Mouse (Mus musculus): ENCODE data around the gene Hspbp1. TPM values are rescaled to one million over a fixed set of nuclear protein-coding genes. Genes with fewer than 3 reads are reported as not detected.

Hspbp1 gene
- polyA plus RNA-seq, 1 experiment from 2014 or later: 45.6 TPM

GRCm38 (mm10) chr7:4671956-4672355 is 12.9 kb downstream of the Hspbp1 start:
- no peak for TF ChIP-seq CTCF (IDR thresholded peaks at IDR 0.05; ENCODE audit: low read depth)
- WGBS: 55% methylated on average over 4 of the region's 4 CpGs
- H3K4me3 ChIP-seq (ENCODE audit: low read depth, low read length): no peak overlapping the region
- no peak for ATAC-seq
- no peaks in the 10 kb centered on the region; the same call in 1 of the 2 replicates for H3K4me1 ChIP-seq (replicated peaks; ENCODE audit: control insufficient read depth, insufficient read depth, low read length)
- H3K9ac ChIP-seq (ENCODE audit: low read depth, low read length): no peak overlapping the region
- H3K27ac ChIP-seq (ENCODE audit: low read depth, low read length): no peak overlapping the region
- no peak overlapping the region for H3K4me2 ChIP-seq (replicated peaks; ENCODE audit: low read depth)
- peaks cover 19% of the 10 kb centered on the region; the same call in 1 of the 2 replicates for H3K36me3 ChIP-seq (ENCODE audit: control insufficient read depth, insufficient read depth)
- no peaks in the 10 kb centered on the region for H3K27me3 ChIP-seq (replicated peaks; ENCODE audit: control insufficient read depth, insufficient read depth, low read length)
- H3K9me3 ChIP-seq (ENCODE audit: control insufficient read depth): no peaks in the 10 kb centered on the region

DNA sequence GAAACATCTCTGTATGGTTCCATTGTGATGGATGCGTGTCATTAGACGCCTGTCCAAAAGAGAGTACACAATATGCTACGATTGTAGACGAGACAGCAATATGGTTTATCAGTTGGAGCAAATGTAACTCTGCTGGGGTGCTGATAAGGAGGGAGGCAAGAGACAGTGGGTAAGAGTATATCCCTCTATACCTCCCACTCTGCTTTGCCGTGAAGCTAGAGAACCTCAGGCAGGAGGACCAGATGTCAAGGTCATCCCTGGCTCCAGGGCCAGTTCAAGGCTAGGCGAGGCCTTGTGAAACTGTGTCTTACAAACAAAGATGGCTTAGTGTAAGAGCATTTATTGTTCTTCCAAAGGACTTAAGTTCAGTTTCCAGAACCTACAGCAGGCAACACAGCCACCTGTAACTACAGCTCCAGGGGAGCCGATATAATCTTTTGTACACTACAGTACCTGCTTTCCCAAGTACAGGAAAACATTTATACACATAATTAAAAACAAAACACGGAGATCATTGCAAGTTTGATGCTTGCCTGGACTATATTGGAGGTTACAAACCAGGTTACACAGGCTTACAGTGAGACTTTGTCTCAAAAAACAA is 14.1 kb downstream of the Hspbp1 start:
- no peak for ATAC-seq
- Histone ChIP-seq H3K9me3 (ENCODE audit: control insufficient read depth) (no peaks in the 10 kb centered on the region), H3K4me3 (ENCODE audit: low read depth, low read length) (no peak overlapping the region), H3K36me3 (ENCODE audit: control insufficient read depth, insufficient read depth) (peaks cover 16% of the 10 kb centered on the region; the same call in 1 of the 2 replicates), H3K4me2 (replicated peaks; ENCODE audit: low read depth) (no peak overlapping the region), H3K27me3 (replicated peaks; ENCODE audit: control insufficient read depth, insufficient read depth, low read length) (no peaks in the 10 kb centered on the region), H3K4me1 (replicated peaks; ENCODE audit: control insufficient read depth, insufficient read depth, low read length) (no peaks in the 10 kb centered on the region; the same call in 1 of the 2 replicates), H3K9ac (ENCODE audit: low read depth, low read length) (no peak overlapping the region), H3K27ac (ENCODE audit: low read depth, low read length) (no peak overlapping the region)
- WGBS: 83% methylated on average over 8 of the region's 8 CpGs
- TF ChIP-seq CTCF (IDR thresholded peaks at IDR 0.05; ENCODE audit: low read depth): no peak

GRCm38 (mm10) chr7:4669156-4669555 is 15.7 kb downstream of the Hspbp1 start:
- no peak overlapping the region for H3K27ac ChIP-seq (ENCODE audit: low read depth, low read length)
- no peaks in the 10 kb centered on the region for H3K9me3 ChIP-seq (ENCODE audit: control insufficient read depth)
- H3K4me2 ChIP-seq (replicated peaks; ENCODE audit: low read depth): no peak overlapping the region
- H3K9ac ChIP-seq (ENCODE audit: low read depth, low read length): no peak overlapping the region
- no peaks in the 10 kb centered on the region; the same call in 1 of the 2 replicates for H3K4me1 ChIP-seq (replicated peaks; ENCODE audit: control insufficient read depth, insufficient read depth, low read length)
- TF ChIP-seq CTCF (IDR thresholded peaks at IDR 0.05; ENCODE audit: low read depth): no peak
- peaks cover 20% of the 10 kb centered on the region; the same call in 1 of the 2 replicates for H3K36me3 ChIP-seq (ENCODE audit: control insufficient read depth, insufficient read depth)
- no peak for ATAC-seq
- H3K27me3 ChIP-seq (replicated peaks; ENCODE audit: control insufficient read depth, insufficient read depth, low read length): no peaks in the 10 kb centered on the region
- no peak overlapping the region for H3K4me3 ChIP-seq (ENCODE audit: low read depth, low read length)
- 98% methylated on average over 9 of the region's 9 CpGs for WGBS

DNA sequence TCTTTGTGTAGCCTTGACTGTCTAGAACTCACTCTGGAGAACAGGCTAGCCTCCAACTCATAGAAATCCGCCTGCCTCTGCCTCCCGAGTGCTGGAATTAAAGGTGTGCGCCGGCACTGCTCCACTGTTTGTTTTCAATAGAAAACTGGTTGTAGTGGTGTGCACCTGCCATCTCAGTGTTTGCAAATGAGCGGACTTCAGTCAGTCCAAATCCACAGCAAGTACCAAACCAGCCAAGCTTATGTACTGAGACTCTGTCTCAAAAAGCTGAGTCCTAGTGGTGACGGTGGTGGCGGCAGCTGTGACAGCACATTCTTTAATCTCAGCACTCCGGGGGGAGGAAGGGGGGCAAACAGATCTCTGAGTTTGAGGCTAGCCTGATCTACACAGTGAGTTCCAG is 16.4 kb downstream of the Hspbp1 start:
- H3K4me1 ChIP-seq (replicated peaks; ENCODE audit: control insufficient read depth, insufficient read depth, low read length): no peaks in the 10 kb centered on the region
- peaks cover 23% of the 10 kb centered on the region; the same call in 1 of the 2 replicates for H3K36me3 ChIP-seq (ENCODE audit: control insufficient read depth, insufficient read depth)
- WGBS: 94% methylated on average over 8 of the region's 8 CpGs
- no peak overlapping the region for H3K4me2 ChIP-seq (replicated peaks; ENCODE audit: low read depth)
- no peaks in the 10 kb centered on the region for H3K9me3 ChIP-seq (ENCODE audit: control insufficient read depth)
- H3K4me3 ChIP-seq (ENCODE audit: low read depth, low read length): no peak overlapping the region
- H3K27me3 ChIP-seq (replicated peaks; ENCODE audit: control insufficient read depth, insufficient read depth, low read length): no peaks in the 10 kb centered on the region
- no peak overlapping the region for H3K9ac ChIP-seq (ENCODE audit: low read depth, low read length)
- no peak overlapping the region for H3K27ac ChIP-seq (ENCODE audit: low read depth, low read length)
- no peak for TF ChIP-seq CTCF (IDR thresholded peaks at IDR 0.05; ENCODE audit: low read depth)
- no peak for ATAC-seq

DNA sequence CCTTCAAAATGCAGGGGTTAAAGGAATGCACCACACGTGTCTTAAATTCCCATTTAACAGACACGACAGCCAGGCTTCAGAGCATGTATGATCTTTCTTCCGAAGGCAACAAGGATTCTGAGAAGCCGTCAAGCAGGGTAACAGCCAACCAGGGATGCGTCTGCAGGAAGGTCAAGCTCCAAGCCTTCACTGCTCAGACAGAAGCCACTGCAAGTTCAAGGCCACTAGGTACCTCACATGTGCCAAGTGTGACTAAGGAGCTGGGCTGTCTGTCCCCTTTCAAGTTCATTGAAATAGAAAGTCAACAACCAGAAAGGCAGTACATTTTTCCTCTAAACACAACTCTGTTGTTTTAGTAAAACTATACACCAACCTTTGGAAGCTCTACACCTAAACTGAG is 18.0 kb downstream of the Hspbp1 start:
- H3K9me3 ChIP-seq (ENCODE audit: control insufficient read depth): no peaks in the 10 kb centered on the region
- no peaks in the 10 kb centered on the region for H3K4me1 ChIP-seq (replicated peaks; ENCODE audit: control insufficient read depth, insufficient read depth, low read length)
- no peak for TF ChIP-seq CTCF (IDR thresholded peaks at IDR 0.05; ENCODE audit: low read depth)
- no peak overlapping the region for H3K9ac ChIP-seq (ENCODE audit: low read depth, low read length)
- H3K36me3 ChIP-seq (ENCODE audit: control insufficient read depth, insufficient read depth): peaks cover 27% of the 10 kb centered on the region; the same call in 1 of the 2 replicates
- no peak overlapping the region for H3K4me2 ChIP-seq (replicated peaks; ENCODE audit: low read depth)
- no peak overlapping the region for H3K4me3 ChIP-seq (ENCODE audit: low read depth, low read length)
- no peaks in the 10 kb centered on the region for H3K27me3 ChIP-seq (replicated peaks; ENCODE audit: control insufficient read depth, insufficient read depth, low read length)
- ATAC-seq: no peak
- no peak overlapping the region for H3K27ac ChIP-seq (ENCODE audit: low read depth, low read length)
- 95% methylated on average over 5 of the region's 5 CpGs for WGBS

- no peaks in the 10 kb centered on the region for H3K4me1 ChIP-seq (replicated peaks; ENCODE audit: control insufficient read depth, insufficient read depth, low read length)
- 80% methylated on average over 2 of the region's 2 CpGs for WGBS
- H3K36me3 ChIP-seq (ENCODE audit: control insufficient read depth, insufficient read depth): peaks cover 14% of the 10 kb centered on the region; the same call in 1 of the 2 replicates
- TF ChIP-seq CTCF (IDR thresholded peaks at IDR 0.05; ENCODE audit: low read depth): no peak
- H3K9me3 ChIP-seq (ENCODE audit: control insufficient read depth): no peaks in the 10 kb centered on the region
- no peaks in the 10 kb centered on the region for H3K27me3 ChIP-seq (replicated peaks; ENCODE audit: control insufficient read depth, insufficient read depth, low read length)
- no peak overlapping the region for H3K9ac ChIP-seq (ENCODE audit: low read depth, low read length)
- H3K4me3 ChIP-seq (ENCODE audit: low read depth, low read length): no peak overlapping the region
- no peak for ATAC-seq
- H3K4me2 ChIP-seq (replicated peaks; ENCODE audit: low read depth): no peak overlapping the region
- no peak overlapping the region for H3K27ac ChIP-seq (ENCODE audit: low read depth, low read length)
Observed at GRCm38 (mm10) chr7:4663742-4664141, 21.1 kb downstream of the Hspbp1 start.
